Mouse (Mus musculus): ENCODE results near the gene Baiap2. TPM values are rescaled to one million over a fixed set of nuclear protein-coding genes. Genes with fewer than 3 reads are reported as not detected.

The Baiap2 gene
- polyA plus RNA-seq, 1 experiment from 2014 or later: 16.8 TPM

GRCm38 (mm10) chr11:119926762-119927161 lies 15.8 kb upstream of the Baiap2 start:
- no peaks in the 10 kb centered on the region for H3K4me1 ChIP-seq
- no peak overlapping the region for H3K27ac ChIP-seq
- H3K9ac ChIP-seq: no peak overlapping the region
- no peak overlapping the region for H3K4me2 ChIP-seq (replicated peaks)
- 77% methylated on average over 5 of the region's 5 CpGs for WGBS
- H3K27me3 ChIP-seq: no peaks in the 10 kb centered on the region
- ATAC-seq (ENCODE audit: low FRiP score, low read depth): no peak
- H3K9me3 ChIP-seq: peaks cover 4% of the 10 kb centered on the region; the same call in 1 of the 2 replicates
- H3K36me3 ChIP-seq: no peaks in the 10 kb centered on the region
- no peak overlapping the region for H3K4me3 ChIP-seq

- Histone ChIP-seq H3K36me3 (no peaks in the 10 kb centered on the region), H3K4me1 (peaks cover 10% of the 10 kb centered on the region; the same call in 1 of the 2 replicates), H3K4me2 (replicated peaks) (no peak overlapping the region), H3K27me3 (no peaks in the 10 kb centered on the region), H3K9me3 (peaks cover 4% of the 10 kb centered on the region; the same call in 1 of the 2 replicates), H3K4me3 (no peak overlapping the region), H3K9ac (no peak overlapping the region), H3K27ac (no peak overlapping the region)
- no peak for ATAC-seq (ENCODE audit: low FRiP score, low read depth)
- WGBS: 69% methylated on average over 16 of the region's 16 CpGs
These were observed 14.4 kb upstream of the Baiap2 start for GRCm38 (mm10) chr11:119928023-119928681.

DNA sequence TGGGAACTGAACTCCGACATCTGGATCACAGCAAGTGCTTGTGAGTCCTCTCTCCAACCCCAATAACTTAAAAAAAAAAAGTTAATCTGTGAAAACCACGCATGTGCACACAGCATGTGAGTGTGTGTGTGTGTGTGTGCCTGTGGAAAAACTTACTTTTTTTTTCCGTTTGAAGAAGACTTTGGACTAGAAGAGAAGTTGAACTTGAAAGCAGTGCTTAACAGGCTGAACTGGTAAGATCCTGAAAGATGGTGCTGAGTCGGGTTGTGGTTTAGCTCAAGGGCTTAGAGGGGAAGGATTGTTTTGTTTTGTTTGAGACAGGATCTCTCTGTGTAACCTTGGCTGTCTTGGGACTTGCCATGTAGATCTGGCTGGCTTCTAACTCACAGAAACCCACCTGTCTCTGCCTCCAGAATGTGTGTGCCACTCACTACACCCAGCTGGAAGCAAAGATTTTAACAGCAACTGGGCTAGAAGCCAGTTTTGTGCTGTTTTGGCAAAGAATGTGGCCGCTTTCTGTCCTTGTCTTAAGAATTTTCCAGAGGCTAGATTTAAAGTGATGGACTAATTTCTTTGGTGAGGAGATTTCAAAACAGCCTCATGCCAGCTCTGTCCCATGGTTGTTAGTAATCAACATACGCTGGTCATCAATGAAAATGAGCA lies 12.8 kb upstream of the Baiap2 start:
- H3K27ac ChIP-seq: no peak overlapping the region
- no peaks in the 10 kb centered on the region for H3K36me3 ChIP-seq
- no peaks in the 10 kb centered on the region for H3K27me3 ChIP-seq
- peaks cover 4% of the 10 kb centered on the region; the same call in 1 of the 2 replicates for H3K9me3 ChIP-seq
- no peak overlapping the region for H3K4me3 ChIP-seq
- no peak overlapping the region for H3K4me2 ChIP-seq (replicated peaks)
- ATAC-seq (ENCODE audit: low FRiP score, low read depth): no peak
- peaks cover 18% of the 10 kb centered on the region for H3K4me1 ChIP-seq
- 80% methylated on average over 6 of the region's 6 CpGs for WGBS
- H3K9ac ChIP-seq: no peak overlapping the region

DNA sequence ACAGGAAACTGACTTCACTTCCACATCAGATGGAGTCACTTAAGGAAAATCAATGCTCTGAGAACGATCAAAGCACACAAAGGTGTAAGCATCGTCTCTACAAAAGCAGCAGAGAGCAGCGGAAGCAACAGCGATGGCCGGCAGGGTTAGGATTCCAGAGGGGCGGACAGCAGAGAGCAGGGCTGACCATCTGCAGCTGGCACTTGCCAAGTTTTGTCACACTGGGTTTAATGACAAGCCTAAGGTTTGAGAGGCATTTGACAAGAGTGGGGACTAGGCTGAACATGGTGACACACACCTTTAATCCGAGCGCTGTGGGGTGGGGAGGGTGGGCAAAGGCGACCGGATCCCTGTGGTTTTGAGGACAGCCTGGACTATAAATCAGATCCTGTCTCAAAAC lies 10.8 kb upstream of the Baiap2 start:
- Histone ChIP-seq H3K27me3 (no peaks in the 10 kb centered on the region), H3K4me1 (peaks cover 35% of the 10 kb centered on the region), H3K9me3 (peaks cover 4% of the 10 kb centered on the region; the same call in 1 of the 2 replicates), H3K4me3 (no peak overlapping the region), H3K27ac (no peak overlapping the region), H3K4me2 (replicated peaks) (no peak overlapping the region), H3K36me3 (no peaks in the 10 kb centered on the region), H3K9ac (no peak overlapping the region)
- WGBS: 64% methylated on average over 10 of the region's 10 CpGs
- ATAC-seq (ENCODE audit: low FRiP score, low read depth): no peak

- H3K27me3 ChIP-seq: no peaks in the 10 kb centered on the region
- ATAC-seq (ENCODE audit: low FRiP score, low read depth): no peak
- H3K4me1 ChIP-seq: peaks cover 48% of the 10 kb centered on the region
- H3K27ac ChIP-seq: peak overlapping the region; percentile 53; the same call in 1 of the 2 replicates
- H3K4me2 ChIP-seq (replicated peaks): no peak overlapping the region
- no peaks in the 10 kb centered on the region for H3K36me3 ChIP-seq
- peaks cover 4% of the 10 kb centered on the region; the same call in 1 of the 2 replicates for H3K9me3 ChIP-seq
- no peak overlapping the region for H3K9ac ChIP-seq
- 53% methylated on average over 4 of the region's 4 CpGs for WGBS
- H3K4me3 ChIP-seq: no peak overlapping the region
These were observed 9.4 kb upstream of the Baiap2 start for GRCm38 (mm10) chr11:119933142-119933541.

DNA sequence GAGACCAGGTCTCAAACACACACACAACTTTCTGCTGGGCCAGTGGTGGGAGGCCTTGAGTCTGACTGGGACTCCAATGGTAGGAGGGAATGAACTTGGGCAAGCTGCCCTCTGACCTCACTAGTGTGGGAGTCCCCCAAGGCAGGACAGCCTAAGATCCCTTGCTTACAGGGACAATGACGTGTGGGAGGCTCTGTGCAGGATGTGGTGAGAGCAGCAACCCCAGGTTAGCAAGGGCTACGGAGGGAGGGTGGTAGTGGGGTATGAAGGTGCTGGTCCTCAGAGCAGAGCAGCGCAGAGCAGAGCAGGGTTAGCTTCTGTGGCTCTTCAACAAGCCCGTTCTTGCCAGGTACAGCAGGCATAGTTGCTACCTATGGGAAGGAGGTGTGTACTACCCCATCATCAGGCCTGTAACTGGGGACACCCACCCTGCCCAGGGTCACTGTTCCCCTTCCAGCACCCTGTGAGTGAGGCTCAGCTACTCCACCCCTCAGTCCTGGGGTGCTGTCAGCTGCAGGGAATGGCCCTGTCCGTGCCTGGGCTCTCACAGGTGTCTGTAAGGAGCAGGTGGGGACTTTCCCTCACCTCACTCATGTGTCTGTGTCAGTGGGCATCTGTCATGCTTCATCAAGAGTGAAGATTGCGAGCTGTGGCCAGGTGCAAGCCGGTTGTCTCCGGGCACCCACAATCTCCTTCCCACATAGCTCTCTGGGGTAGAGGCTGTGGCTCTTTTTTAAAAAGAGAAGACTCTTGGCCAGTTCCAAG lies 8.6 kb upstream of the Baiap2 start:
- Histone ChIP-seq H3K4me1 (peaks cover 57% of the 10 kb centered on the region), H3K4me3 (no peak overlapping the region), H3K9me3 (peaks cover 4% of the 10 kb centered on the region; the same call in 1 of the 2 replicates), H3K27me3 (no peaks in the 10 kb centered on the region), H3K4me2 (replicated peaks) (no peak overlapping the region), H3K36me3 (no peaks in the 10 kb centered on the region), H3K9ac (no peak overlapping the region), H3K27ac (no peak overlapping the region)
- WGBS: 78% methylated on average over 8 of the region's 8 CpGs
- ATAC-seq (ENCODE audit: low FRiP score, low read depth): no peak

DNA sequence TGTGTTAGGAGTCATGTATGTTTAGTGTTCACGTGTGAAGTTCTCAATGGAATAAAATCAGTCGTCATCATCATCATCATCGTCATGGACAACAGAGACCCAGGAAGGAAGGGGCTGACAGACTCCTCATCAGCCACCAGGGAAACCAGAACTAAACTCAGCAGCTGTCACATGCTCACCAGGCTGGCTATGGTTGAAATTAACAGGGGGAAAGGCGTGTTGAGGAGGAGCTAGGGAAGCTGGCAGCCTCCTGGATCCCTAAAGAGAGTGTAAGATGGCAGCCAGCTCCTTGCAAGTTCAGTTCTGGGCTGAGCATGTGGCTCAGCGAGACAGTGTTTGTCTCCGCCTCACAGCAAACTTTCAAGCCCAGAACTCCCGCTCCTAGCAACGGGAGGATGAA lies 7.8 kb upstream of the Baiap2 start:
- H3K4me1 ChIP-seq: peaks cover 64% of the 10 kb centered on the region

DNA sequence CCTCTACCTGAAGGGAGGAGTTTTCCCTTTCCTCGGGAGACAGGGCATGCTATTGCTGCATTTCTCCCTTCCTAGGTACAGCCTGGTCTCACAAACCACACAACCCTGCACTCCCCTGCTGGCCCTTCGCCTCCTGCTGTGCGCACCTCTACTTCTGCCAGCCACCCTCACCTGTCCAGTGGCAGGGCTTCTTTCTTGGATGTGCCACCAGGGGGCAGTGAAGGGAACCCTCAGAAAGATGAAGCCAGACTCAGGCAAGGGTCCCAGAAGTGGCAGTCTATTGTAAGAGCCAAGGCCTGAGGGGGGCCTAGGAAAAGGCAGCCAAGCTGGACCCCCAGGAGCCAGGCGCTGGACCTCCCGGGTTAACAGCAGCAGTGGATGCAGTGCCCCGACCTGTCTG lies 7.1 kb upstream of the Baiap2 start:
- no peak overlapping the region for H3K27ac ChIP-seq
- H3K4me3 ChIP-seq: no peak overlapping the region
- WGBS: 22% methylated on average over 6 of the region's 6 CpGs
- peaks cover 4% of the 10 kb centered on the region; the same call in 1 of the 2 replicates for H3K9me3 ChIP-seq
- H3K27me3 ChIP-seq: no peaks in the 10 kb centered on the region
- H3K9ac ChIP-seq: no peak overlapping the region
- peaks cover 71% of the 10 kb centered on the region for H3K4me1 ChIP-seq
- H3K36me3 ChIP-seq: no peaks in the 10 kb centered on the region
- H3K4me2 ChIP-seq (replicated peaks): no peak overlapping the region
- ATAC-seq (ENCODE audit: low FRiP score, low read depth): no peak

More for the DNA sequence above, 7.8 kb upstream of the Baiap2 start:
- Histone ChIP-seq H3K9ac (no peak overlapping the region), H3K4me3 (no peak overlapping the region), H3K27me3 (no peaks in the 10 kb centered on the region), H3K9me3 (peaks cover 4% of the 10 kb centered on the region; the same call in 1 of the 2 replicates), H3K36me3 (no peaks in the 10 kb centered on the region), H3K27ac (no peak overlapping the region), H3K4me2 (replicated peaks) (no peak overlapping the region)
- 77% methylated on average over 8 of the region's 8 CpGs for WGBS
- ATAC-seq (ENCODE audit: low FRiP score, low read depth): no peak

- H3K27ac ChIP-seq: peak overlapping the region; percentile 74
- H3K36me3 ChIP-seq: no peaks in the 10 kb centered on the region
- H3K9me3 ChIP-seq: no peaks in the 10 kb centered on the region
- H3K4me1 ChIP-seq: peaks cover 79% of the 10 kb centered on the region
- peak overlapping the region; percentile 16; the same call in 1 of the 2 replicates for H3K4me2 ChIP-seq (replicated peaks)
- H3K9ac ChIP-seq: no peak overlapping the region; the same call in 1 of the 2 replicates
- ATAC-seq (ENCODE audit: low FRiP score, low read depth): no peak
- no peak overlapping the region for H3K4me3 ChIP-seq
- 83% methylated on average over 2 of the region's 2 CpGs for WGBS
- peaks cover 6% of the 10 kb centered on the region; the same call in 1 of the 2 replicates for H3K27me3 ChIP-seq
These were observed 6.1 kb upstream of the Baiap2 start for GRCm38 (mm10) chr11:119936456-119936855.

DNA sequence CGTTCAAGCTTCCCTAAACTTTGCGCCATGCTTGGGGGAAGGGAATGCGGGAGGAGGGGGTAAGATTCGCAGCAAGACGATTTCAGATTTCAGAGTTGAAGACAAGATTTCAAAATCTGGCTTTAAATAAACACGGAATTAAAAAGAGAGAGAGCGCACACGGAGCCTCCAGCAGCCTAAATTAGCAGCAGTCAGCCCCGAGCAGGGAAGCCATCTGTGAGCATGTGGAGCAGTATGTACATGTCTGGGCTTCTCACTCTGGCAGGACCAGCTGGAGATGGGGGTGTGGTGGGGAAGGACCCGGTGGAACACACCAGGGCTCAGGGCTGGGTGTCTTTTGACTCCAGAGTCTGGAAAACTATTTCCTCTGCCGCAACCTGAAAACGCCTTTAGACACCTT lies 5.3 kb upstream of the Baiap2 start:
- ATAC-seq (ENCODE audit: low FRiP score, low read depth): no peak
- WGBS: 41% methylated on average over 12 of the region's 12 CpGs

DNA sequence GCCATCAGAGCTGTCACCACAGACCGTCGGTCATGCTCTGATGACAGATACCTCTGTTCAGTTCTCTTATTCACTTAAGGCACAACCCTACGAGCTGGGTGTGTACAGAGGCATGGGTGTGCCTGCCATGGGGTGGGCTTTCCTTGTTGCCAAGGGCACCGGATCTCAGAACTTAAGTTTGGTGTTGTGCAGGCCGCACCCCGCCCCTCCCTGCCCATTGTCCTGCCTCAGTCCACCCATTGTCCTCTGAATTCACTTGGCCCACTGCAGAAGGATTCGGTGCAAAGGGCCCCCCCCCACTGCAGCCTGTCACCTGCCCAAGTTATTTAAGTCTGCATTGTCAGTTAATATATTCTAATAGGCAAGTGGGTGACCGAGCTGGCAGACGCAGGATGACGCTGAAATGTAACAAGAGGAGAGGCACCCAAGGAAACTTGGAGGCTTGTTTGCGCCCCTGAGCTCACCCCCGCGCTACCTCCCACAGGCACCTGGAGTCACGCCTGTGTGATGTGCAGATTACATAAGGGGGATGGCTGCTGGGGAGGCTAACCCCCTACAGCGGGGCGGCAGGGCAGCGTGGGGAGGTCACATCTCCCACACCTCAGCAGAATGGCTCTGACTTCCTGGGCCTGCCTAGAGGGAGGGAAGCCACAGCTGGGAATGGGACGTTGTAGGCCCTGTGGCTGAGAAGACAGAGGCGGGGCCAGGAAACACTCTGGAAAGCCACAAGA lies 4.6 kb upstream of the Baiap2 start:
- H3K4me1 ChIP-seq: peaks cover 77% of the 10 kb centered on the region
- peak overlapping the region; percentile 51; the same call in 1 of the 2 replicates for H3K9ac ChIP-seq
- no peak overlapping the region; the same call in 1 of the 2 replicates for H3K27ac ChIP-seq

More for the DNA sequence above, 5.3 kb upstream of the Baiap2 start:
- peaks cover 84% of the 10 kb centered on the region for H3K4me1 ChIP-seq
- H3K27me3 ChIP-seq: peaks cover 6% of the 10 kb centered on the region; the same call in 1 of the 2 replicates
- H3K4me2 ChIP-seq (replicated peaks): peak overlapping the region; percentile 16; the same call in 1 of the 2 replicates
- no peak overlapping the region for H3K4me3 ChIP-seq
- no peaks in the 10 kb centered on the region for H3K9me3 ChIP-seq
- H3K36me3 ChIP-seq: no peaks in the 10 kb centered on the region
- H3K9ac ChIP-seq: no peak overlapping the region
- peak overlapping the region; percentile 74; the same call in 1 of the 2 replicates for H3K27ac ChIP-seq

More for the DNA sequence above, 4.6 kb upstream of the Baiap2 start:
- ATAC-seq (ENCODE audit: low FRiP score, low read depth): no peak
- H3K27me3 ChIP-seq: peaks cover 6% of the 10 kb centered on the region; the same call in 1 of the 2 replicates
- H3K36me3 ChIP-seq: no peaks in the 10 kb centered on the region
- peak overlapping the region; percentile 14; the same call in 1 of the 2 replicates for H3K4me2 ChIP-seq (replicated peaks)
- no peaks in the 10 kb centered on the region for H3K9me3 ChIP-seq
- no peak overlapping the region for H3K4me3 ChIP-seq
- 57% methylated on average over 19 of the region's 19 CpGs for WGBS

Data from limb, embryonic 13.5 days (tissue).